Mouse (Mus musculus): ENCODE results near the gene Anapc13. TPM values are rescaled to one million over a fixed set of nuclear protein-coding genes. Genes with fewer than 3 reads are reported as not detected.

Gene Anapc13
- polyA plus RNA-seq, 1 experiment from 2014 or later = 174 TPM

DNA sequence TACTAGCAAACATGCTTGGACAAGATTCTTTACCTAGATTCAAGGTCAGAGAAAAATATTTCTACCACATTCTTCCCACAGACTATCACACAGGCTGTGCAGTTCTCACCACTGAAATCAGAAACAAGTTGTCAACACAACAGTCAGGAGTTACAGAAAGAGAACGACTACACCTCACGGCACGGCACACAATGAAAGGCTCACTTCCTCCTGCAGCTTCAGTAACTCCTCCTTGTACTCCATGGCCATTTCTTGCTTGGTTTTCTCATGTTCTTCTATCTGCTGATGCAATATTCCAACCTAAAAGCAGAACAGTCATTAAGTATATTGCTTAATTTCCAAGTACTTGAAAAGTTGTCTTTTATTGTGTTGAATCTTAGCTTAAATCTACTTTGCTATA lies 11.0 kb upstream of the Anapc13 start:
- Histone ChIP-seq H3K27ac (no peak overlapping the region), H3K9ac (no peak overlapping the region), H3K4me1 (no peaks in the 10 kb centered on the region), H3K4me3 (no peak overlapping the region), H3K27me3 (no peaks in the 10 kb centered on the region), H3K9me3 (no peaks in the 10 kb centered on the region), H3K4me2 (no peak overlapping the region), H3K36me3 (peaks cover 49% of the 10 kb centered on the region)
- WGBS = 83% methylated on average over 3 of the region's 3 CpGs
- ATAC-seq (ENCODE audit: insufficient number of reproducible peaks, low FRiP score, low TSS enrichment, low read depth) = no peak

- Histone ChIP-seq H3K9me3 (no peaks in the 10 kb centered on the region), H3K4me1 (no peaks in the 10 kb centered on the region), H3K27ac (no peak overlapping the region), H3K4me2 (no peak overlapping the region), H3K27me3 (no peaks in the 10 kb centered on the region), H3K36me3 (peaks cover 42% of the 10 kb centered on the region), H3K9ac (no peak overlapping the region), H3K4me3 (no peak overlapping the region)
- ATAC-seq (ENCODE audit: insufficient number of reproducible peaks, low FRiP score, low TSS enrichment, low read depth) = no peak
- 77% methylated on average over 9 of the region's 9 CpGs for WGBS
These were observed 9.8 kb upstream of the Anapc13 start for GRCm38 (mm10) chr9:102616267-102616666.

DNA sequence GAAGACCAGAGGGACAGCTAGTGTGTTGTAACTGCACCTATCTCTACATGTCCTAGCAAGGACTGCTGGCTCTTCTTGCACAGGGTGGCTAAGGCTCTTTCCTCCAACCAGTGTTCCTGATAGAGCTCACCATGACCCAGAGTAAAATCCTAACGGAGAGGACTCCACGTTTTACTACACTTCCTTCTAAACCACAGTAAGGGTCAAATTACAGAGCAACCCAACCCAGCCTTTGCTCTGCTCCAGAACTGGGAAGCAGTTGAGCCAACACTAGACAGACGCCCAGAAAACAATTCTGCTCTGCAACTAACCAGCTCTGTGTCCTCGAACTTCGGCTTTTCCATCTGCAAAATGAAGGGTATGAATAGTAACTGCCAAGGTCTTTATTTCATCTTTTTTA lies 4.7 kb upstream of the Anapc13 start:
- Histone ChIP-seq H3K4me1 (peaks cover 11% of the 10 kb centered on the region), H3K36me3 (peaks cover 13% of the 10 kb centered on the region), H3K27me3 (no peaks in the 10 kb centered on the region), H3K4me3 (no peak overlapping the region), H3K9me3 (no peaks in the 10 kb centered on the region), H3K27ac (no peak overlapping the region), H3K4me2 (no peak overlapping the region), H3K9ac (no peak overlapping the region)
- 33% methylated on average over 5 of the region's 5 CpGs for WGBS
- no peak for ATAC-seq (ENCODE audit: insufficient number of reproducible peaks, low FRiP score, low TSS enrichment, low read depth)

DNA sequence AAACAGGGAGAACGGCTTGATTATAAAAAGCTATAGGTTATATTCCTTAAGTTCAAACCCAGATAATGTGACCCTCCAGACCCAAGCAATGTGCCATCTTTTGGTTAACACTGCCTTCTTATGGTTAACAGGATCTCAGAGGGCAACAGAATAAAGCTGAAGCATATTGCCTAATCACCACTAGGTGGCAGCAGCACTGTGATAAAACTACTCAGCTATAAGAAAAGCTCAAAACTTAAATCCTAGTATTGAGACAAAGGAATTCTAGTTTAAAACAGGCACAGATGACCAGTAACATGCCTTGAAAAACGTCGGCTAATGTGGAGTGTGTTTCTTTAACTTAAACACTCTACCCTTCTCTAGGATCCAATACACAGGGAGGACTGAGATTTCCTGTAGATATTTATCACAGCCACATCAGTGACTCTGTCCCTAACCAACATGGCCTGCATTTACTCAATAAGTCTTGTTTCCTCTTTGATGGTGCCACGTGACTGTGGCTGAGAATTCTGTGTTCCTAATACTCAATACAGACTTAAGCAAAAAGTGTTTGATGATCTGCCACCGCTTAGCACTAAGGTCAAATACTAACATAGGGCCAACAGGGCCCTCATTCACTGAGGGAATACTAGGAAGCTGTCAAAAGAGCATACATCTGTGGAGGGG lies 3.8 kb upstream of the Anapc13 start:
- H3K4me3 ChIP-seq = no peak overlapping the region
- H3K4me1 ChIP-seq = peaks cover 15% of the 10 kb centered on the region
- no peaks in the 10 kb centered on the region for H3K27me3 ChIP-seq
- no peaks in the 10 kb centered on the region for H3K9me3 ChIP-seq
- no peak overlapping the region for H3K4me2 ChIP-seq
- H3K27ac ChIP-seq = peak overlapping the region; percentile 43
- H3K36me3 ChIP-seq = peaks cover 13% of the 10 kb centered on the region
- H3K9ac ChIP-seq = no peak overlapping the region
- ATAC-seq (ENCODE audit: insufficient number of reproducible peaks, low FRiP score, low TSS enrichment, low read depth) = no peak
- WGBS = 34% methylated on average over 5 of the region's 5 CpGs

- Histone ChIP-seq H3K9me3 (no peaks in the 10 kb centered on the region), H3K9ac (no peak overlapping the region), H3K36me3 (peaks cover 10% of the 10 kb centered on the region), H3K4me2 (no peak overlapping the region), H3K27me3 (no peaks in the 10 kb centered on the region), H3K27ac (peak overlapping the region; percentile 43), H3K4me1 (peaks cover 21% of the 10 kb centered on the region), H3K4me3 (no peak overlapping the region)
- WGBS = 84% methylated on average over 6 of the region's 6 CpGs
- no peak for ATAC-seq (ENCODE audit: insufficient number of reproducible peaks, low FRiP score, low TSS enrichment, low read depth)
These were observed 3.2 kb upstream of the Anapc13 start for GRCm38 (mm10) chr9:102622876-102623275.

DNA sequence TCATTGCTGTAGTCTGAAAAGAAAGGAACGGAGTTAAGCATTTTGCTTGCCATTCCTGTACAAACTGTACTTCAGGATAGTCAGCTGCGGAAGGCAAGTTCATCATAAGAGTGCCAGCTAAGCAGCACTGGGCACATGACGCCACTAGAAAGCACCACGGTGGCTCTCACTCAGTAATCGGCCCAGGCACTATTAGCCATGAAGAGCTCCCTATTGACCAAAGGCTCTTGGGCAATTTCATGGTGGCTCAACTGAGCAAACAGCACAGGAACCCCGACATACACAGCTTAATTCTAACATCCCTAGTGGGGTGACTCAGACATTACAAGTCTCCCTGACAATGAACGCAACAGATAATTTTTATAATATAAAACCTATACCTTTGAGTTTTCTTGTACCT lies 2.5 kb upstream of the Anapc13 start:
- 87% methylated on average over 7 of the region's 7 CpGs for WGBS
- H3K27me3 ChIP-seq = no peaks in the 10 kb centered on the region
- H3K4me1 ChIP-seq = peaks cover 22% of the 10 kb centered on the region
- H3K36me3 ChIP-seq = peaks cover 6% of the 10 kb centered on the region; the same call in 1 of the 2 replicates
- ATAC-seq (ENCODE audit: insufficient number of reproducible peaks, low FRiP score, low TSS enrichment, low read depth) = no peak
- no peak overlapping the region for H3K4me3 ChIP-seq
- no peak overlapping the region for H3K4me2 ChIP-seq
- no peak overlapping the region for H3K27ac ChIP-seq
- no peak overlapping the region for H3K9ac ChIP-seq
- no peaks in the 10 kb centered on the region for H3K9me3 ChIP-seq

- H3K4me1 ChIP-seq = peaks cover 28% of the 10 kb centered on the region
- no peaks in the 10 kb centered on the region for H3K36me3 ChIP-seq
- no peaks in the 10 kb centered on the region for H3K27me3 ChIP-seq
- WGBS = under 1% methylated on average over 27 of the region's 27 CpGs
- peak overlapping the region; percentile 99 for H3K9ac ChIP-seq
- peak overlapping the region; percentile 95 for H3K4me3 ChIP-seq
- H3K27ac ChIP-seq = peak overlapping the region; percentile 99
- peak overlapping the region; percentile 71 for H3K4me2 ChIP-seq
- no peaks in the 10 kb centered on the region for H3K9me3 ChIP-seq
- peak; percentile 31; the same call in 1 of the 2 replicates for ATAC-seq (ENCODE audit: insufficient number of reproducible peaks, low FRiP score, low TSS enrichment, low read depth)
These were observed 604 bp upstream of the Anapc13 start for GRCm38 (mm10) chr9:102625401-102625982.

GRCm38 (mm10) chr9:102626839-102627225 lies 736 bp downstream of the Anapc13 start:
- WGBS = 1% methylated on average over 9 of the region's 9 CpGs
- Histone ChIP-seq H3K27me3 (no peaks in the 10 kb centered on the region), H3K9me3 (no peaks in the 10 kb centered on the region), H3K4me1 (peaks cover 28% of the 10 kb centered on the region), H3K36me3 (0 out of 2 replicates have a peak, but pooled peaks cover 12% of the 10 kb centered on the region), H3K4me3 (peak overlapping the region; percentile 95), H3K4me2 (peak overlapping the region; percentile 71), H3K27ac (peak overlapping the region; percentile 99), H3K9ac (peak overlapping the region; percentile 82)
- ATAC-seq (ENCODE audit: insufficient number of reproducible peaks, low FRiP score, low TSS enrichment, low read depth) = no peak

- H3K27ac ChIP-seq = peak overlapping the region; percentile 99
- H3K27me3 ChIP-seq = no peaks in the 10 kb centered on the region
- H3K4me2 ChIP-seq = peak overlapping the region; percentile 71
- no peaks in the 10 kb centered on the region for H3K9me3 ChIP-seq
- WGBS = 81% methylated on average over 7 of the region's 7 CpGs
- peaks cover 16% of the 10 kb centered on the region; the same call in 1 of the 2 replicates for H3K36me3 ChIP-seq
- no peak for ATAC-seq (ENCODE audit: insufficient number of reproducible peaks, low FRiP score, low TSS enrichment, low read depth)
- H3K4me1 ChIP-seq = peaks cover 26% of the 10 kb centered on the region
- peak overlapping the region; percentile 82 for H3K9ac ChIP-seq
- peak overlapping the region; percentile 95 for H3K4me3 ChIP-seq
These were observed 1.3 kb downstream of the Anapc13 start for GRCm38 (mm10) chr9:102627442-102627841.

- Histone ChIP-seq H3K27me3 (no peaks in the 10 kb centered on the region), H3K4me1 (peaks cover 25% of the 10 kb centered on the region), H3K27ac (no peak overlapping the region), H3K9me3 (no peaks in the 10 kb centered on the region), H3K9ac (no peak overlapping the region), H3K36me3 (peaks cover 22% of the 10 kb centered on the region), H3K4me3 (no peak overlapping the region), H3K4me2 (no peak overlapping the region)
- ATAC-seq (ENCODE audit: insufficient number of reproducible peaks, low FRiP score, low TSS enrichment, low read depth) = no peak
- WGBS = 49% methylated on average over 7 of the region's 7 CpGs
These were observed 3.0 kb downstream of the Anapc13 start for GRCm38 (mm10) chr9:102629052-102629451.

- 59% methylated on average over 2 of the region's 2 CpGs for WGBS
These were observed 5.6 kb downstream of the Anapc13 start for GRCm38 (mm10) chr9:102631589-102632147.

DNA sequence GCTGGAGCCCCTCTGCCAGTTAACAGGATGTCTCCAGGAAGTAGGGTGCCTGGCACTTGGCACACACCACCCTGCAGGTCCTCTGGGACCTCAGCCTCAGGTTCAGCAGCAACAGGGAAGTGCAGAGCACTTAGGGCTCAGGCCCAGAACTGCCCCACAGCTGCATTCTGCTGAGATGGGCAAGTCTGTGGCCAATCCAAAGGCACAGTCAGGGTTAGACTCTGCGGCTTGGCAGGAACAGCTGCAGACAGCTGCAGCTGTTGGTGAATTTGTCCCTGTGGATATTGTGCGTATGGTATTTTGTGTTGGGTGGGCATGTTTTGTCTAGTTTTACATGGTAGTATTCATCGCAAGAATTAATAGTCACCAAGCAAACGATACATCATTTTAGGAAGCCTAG lies 6.1 kb downstream of the Anapc13 start:
- ATAC-seq (ENCODE audit: insufficient number of reproducible peaks, low FRiP score, low TSS enrichment, low read depth) = no peak
- Histone ChIP-seq H3K9ac (no peak overlapping the region), H3K4me3 (no peak overlapping the region), H3K9me3 (no peaks in the 10 kb centered on the region), H3K27me3 (no peaks in the 10 kb centered on the region), H3K4me2 (no peak overlapping the region), H3K27ac (peak overlapping the region; percentile 47; the same call in 1 of the 2 replicates), H3K4me1 (peaks cover 25% of the 10 kb centered on the region), H3K36me3 (peaks cover 26% of the 10 kb centered on the region)
- 84% methylated on average over 4 of the region's 4 CpGs for WGBS

More at GRCm38 (mm10) chr9:102631589-102632147, 5.6 kb downstream of the Anapc13 start:
- Histone ChIP-seq H3K4me2 (no peak overlapping the region), H3K9ac (no peak overlapping the region), H3K36me3 (peaks cover 26% of the 10 kb centered on the region), H3K4me3 (no peak overlapping the region), H3K4me1 (peaks cover 22% of the 10 kb centered on the region), H3K9me3 (no peaks in the 10 kb centered on the region), H3K27me3 (no peaks in the 10 kb centered on the region), H3K27ac (peak overlapping the region; percentile 47; the same call in 1 of the 2 replicates)
- no peak for ATAC-seq (ENCODE audit: insufficient number of reproducible peaks, low FRiP score, low TSS enrichment, low read depth)
